Mouse (Mus musculus): ENCODE results near the gene Ccdc12. TPM values are rescaled to one million over a fixed set of nuclear protein-coding genes. Genes with fewer than 3 reads are reported as not detected.

Gene Ccdc12
- polyA plus RNA-seq, 1 experiment = 125 TPM

DNA sequence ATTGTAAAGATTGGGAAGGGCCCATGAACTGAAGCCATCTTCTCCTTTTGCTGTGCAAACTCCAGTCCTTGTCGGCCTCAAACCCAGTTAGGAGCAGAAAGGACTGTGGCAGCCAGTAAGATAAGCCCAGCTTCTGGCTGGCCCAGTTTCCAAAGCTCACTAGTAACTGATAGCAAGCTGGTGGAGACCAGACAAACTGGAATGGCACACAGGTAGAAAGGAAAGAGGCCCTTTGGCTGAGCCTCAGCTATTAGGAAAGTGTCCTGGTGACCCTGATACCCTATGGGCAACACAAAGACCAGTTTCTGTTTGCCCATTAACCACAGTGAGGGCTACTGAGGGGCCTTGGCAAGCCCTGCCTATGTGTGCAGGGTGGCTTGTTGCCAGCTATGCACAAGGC is 46.5 kb downstream of the Ccdc12 start:
- no peak for TF ChIP-seq CTCF (conservative IDR thresholded peaks at IDR 0.05; ENCODE audit: insufficient read depth, insufficient read length, low read depth, low read length)
- no peak for TF ChIP-seq POLR2A (IDR thresholded peaks at IDR 0.05; ENCODE audit: low read depth, low read length)
- no peak overlapping the region for H3K4me3 ChIP-seq (ENCODE audit: insufficient read depth, low read depth, low read length)
- no peak for DNase-seq
- 79% methylated on average over 1 of the region's 1 CpGs for WGBS
- H3K36me3 ChIP-seq (ENCODE audit: control insufficient read depth, insufficient read depth, low read length) = no peaks in the 10 kb centered on the region
- no peaks in the 10 kb centered on the region; the same call in 1 of the 2 replicates for H3K4me1 ChIP-seq (ENCODE audit: control insufficient read depth, insufficient read depth, low read length)
- H3K27me3 ChIP-seq (replicated peaks; ENCODE audit: control insufficient read depth, insufficient read depth, low read length) = no peaks in the 10 kb centered on the region
- no peak overlapping the region for H3K27ac ChIP-seq (ENCODE audit: insufficient read depth, low read depth, low read length)

DNA sequence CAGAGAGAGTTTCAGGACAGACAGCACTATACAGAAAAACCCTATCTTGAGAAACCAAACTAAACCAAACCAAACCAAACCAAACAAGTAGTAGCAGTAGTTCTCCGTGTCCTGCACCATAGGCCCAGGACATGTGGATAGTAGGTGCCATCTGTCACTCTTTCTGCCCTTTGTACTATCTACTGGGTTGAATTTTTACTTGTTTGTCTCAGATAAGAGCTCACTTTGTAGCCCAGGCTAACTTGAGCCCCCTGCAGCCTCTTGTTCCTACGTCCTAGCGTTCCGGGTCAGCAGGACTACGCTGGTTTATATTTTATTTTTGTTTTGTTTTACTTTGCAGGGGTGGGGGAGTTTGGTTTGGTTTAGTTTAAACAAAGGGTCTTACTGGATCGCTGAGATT is 47.6 kb downstream of the Ccdc12 start:
- Histone ChIP-seq H3K36me3 (ENCODE audit: control insufficient read depth, insufficient read depth, low read length) (no peaks in the 10 kb centered on the region), H3K27me3 (replicated peaks; ENCODE audit: control insufficient read depth, insufficient read depth, low read length) (no peaks in the 10 kb centered on the region), H3K4me1 (ENCODE audit: control insufficient read depth, insufficient read depth, low read length) (no peaks in the 10 kb centered on the region; the same call in 1 of the 2 replicates), H3K4me3 (ENCODE audit: insufficient read depth, low read depth, low read length) (no peak overlapping the region), H3K27ac (ENCODE audit: insufficient read depth, low read depth, low read length) (no peak overlapping the region)
- TF ChIP-seq POLR2A (IDR thresholded peaks at IDR 0.05; ENCODE audit: low read depth, low read length) (no peak), CTCF (conservative IDR thresholded peaks at IDR 0.05; ENCODE audit: insufficient read depth, insufficient read length, low read depth, low read length) (no peak)
- WGBS = 54% methylated on average over 6 of the region's 6 CpGs
- DNase-seq = no peak

DNA sequence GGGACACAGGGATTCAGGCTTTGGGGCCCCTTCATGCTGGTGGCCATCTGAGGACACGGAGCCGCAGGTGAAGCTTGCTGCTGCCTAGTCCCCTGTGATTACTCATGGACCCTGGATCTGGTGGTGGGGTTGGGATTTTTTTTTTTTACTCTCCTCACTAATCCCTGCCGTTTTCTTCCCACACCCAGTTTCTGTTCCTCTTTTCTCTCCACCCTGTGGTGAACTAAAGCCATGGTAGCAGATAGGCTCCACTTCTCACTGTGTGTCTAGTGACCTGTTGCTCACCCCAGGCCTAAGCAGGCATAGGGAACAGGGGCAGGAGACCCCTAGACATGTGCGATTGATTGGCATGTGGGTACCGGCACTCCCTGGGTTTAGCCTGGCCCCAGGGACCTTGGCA is 50.5 kb downstream of the Ccdc12 start:
- Histone ChIP-seq H3K4me1 (ENCODE audit: control insufficient read depth, insufficient read depth, low read length) (peaks cover 3% of the 10 kb centered on the region; the same call in 1 of the 2 replicates), H3K27ac (ENCODE audit: insufficient read depth, low read depth, low read length) (no peak overlapping the region), H3K36me3 (ENCODE audit: control insufficient read depth, insufficient read depth, low read length) (no peaks in the 10 kb centered on the region), H3K27me3 (replicated peaks; ENCODE audit: control insufficient read depth, insufficient read depth, low read length) (no peaks in the 10 kb centered on the region), H3K4me3 (ENCODE audit: insufficient read depth, low read depth, low read length) (no peak overlapping the region)
- TF ChIP-seq CTCF (conservative IDR thresholded peaks at IDR 0.05; ENCODE audit: insufficient read depth, insufficient read length, low read depth, low read length) (no peak), POLR2A (IDR thresholded peaks at IDR 0.05; ENCODE audit: low read depth, low read length) (no peak)
- 73% methylated on average over 5 of the region's 5 CpGs for WGBS
- DNase-seq = no peak

DNA sequence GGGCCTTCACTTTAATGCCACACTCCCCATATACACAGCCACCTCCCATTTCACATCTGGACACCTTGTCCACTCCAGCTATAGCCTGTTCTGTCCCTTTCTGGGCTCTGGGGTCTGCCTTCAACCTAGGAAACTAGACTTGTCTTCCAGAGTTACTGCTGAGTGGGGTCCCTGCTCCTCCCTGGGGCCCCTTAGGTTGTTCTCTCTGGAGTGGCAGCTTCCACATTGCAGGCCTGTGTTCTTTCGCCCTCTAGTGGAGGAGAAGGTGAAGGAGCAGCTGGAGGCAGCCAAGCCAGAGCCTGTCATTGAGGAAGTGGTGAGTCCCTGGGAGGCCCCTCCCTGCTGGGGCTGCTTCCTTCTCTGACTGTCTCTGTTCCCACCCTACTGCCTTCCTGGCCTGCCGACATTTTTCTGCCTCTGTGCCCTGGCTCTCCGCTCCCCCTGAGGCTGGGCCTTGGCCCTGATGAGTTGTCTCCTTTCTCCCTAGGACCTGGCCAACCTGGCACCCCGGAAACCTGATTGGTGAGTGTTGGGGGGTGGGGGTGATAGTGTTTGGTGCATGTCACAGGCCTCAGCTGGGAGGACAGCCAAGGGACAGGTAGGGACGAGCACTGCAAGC is 53.4 kb downstream of the Ccdc12 start:
- H3K36me3 ChIP-seq (ENCODE audit: control insufficient read depth, insufficient read depth, low read length) = no peaks in the 10 kb centered on the region
- H3K27me3 ChIP-seq (replicated peaks; ENCODE audit: control insufficient read depth, insufficient read depth, low read length) = no peaks in the 10 kb centered on the region
- no peak overlapping the region for H3K27ac ChIP-seq (ENCODE audit: insufficient read depth, low read depth, low read length)
- H3K4me3 ChIP-seq (ENCODE audit: insufficient read depth, low read depth, low read length) = peak overlapping the region; percentile 35
- peak; percentile 91 for DNase-seq
- H3K4me1 ChIP-seq (ENCODE audit: control insufficient read depth, insufficient read depth, low read length) = peaks cover 7% of the 10 kb centered on the region; the same call in 1 of the 2 replicates
- WGBS = 22% methylated on average over 5 of the region's 5 CpGs
- TF ChIP-seq CTCF (conservative IDR thresholded peaks at IDR 0.05; ENCODE audit: insufficient read depth, insufficient read length, low read depth, low read length) (peak; percentile 80), POLR2A (IDR thresholded peaks at IDR 0.05; ENCODE audit: low read depth, low read length) (no peak)

DNA sequence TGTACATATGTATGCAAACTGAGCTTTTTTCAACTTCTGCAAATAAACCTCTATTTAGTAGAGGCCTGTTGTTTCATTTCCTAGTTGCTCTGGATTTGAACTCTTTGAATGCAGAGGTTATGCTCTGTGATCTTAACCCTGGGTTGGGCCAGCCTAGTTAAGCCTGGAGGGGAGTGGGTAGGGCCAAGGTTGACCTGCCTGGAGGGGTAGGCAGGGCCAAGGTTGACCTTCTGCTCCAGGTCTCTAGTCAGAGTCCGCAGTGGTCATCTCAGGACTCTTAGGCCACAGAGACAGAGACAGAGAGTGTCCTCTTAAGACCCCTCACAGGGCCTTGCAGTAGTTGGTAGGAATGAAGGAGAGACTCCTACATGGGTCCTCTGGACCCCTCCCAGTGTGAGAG is 55.2 kb downstream of the Ccdc12 start:
- no peak overlapping the region for H3K4me3 ChIP-seq (ENCODE audit: insufficient read depth, low read depth, low read length)
- DNase-seq = peak; percentile 68
- no peaks in the 10 kb centered on the region for H3K27me3 ChIP-seq (replicated peaks; ENCODE audit: control insufficient read depth, insufficient read depth, low read length)
- H3K27ac ChIP-seq (ENCODE audit: insufficient read depth, low read depth, low read length) = peak overlapping the region; percentile 48; the same call in 1 of the 2 replicates
- peaks cover 7% of the 10 kb centered on the region; the same call in 1 of the 2 replicates for H3K4me1 ChIP-seq (ENCODE audit: control insufficient read depth, insufficient read depth, low read length)
- 58% methylated on average over 1 of the region's 1 CpGs for WGBS
- TF ChIP-seq CTCF (conservative IDR thresholded peaks at IDR 0.05; ENCODE audit: insufficient read depth, insufficient read length, low read depth, low read length) = no peak
- TF ChIP-seq POLR2A (IDR thresholded peaks at IDR 0.05; ENCODE audit: low read depth, low read length) = no peak
- H3K36me3 ChIP-seq (ENCODE audit: control insufficient read depth, insufficient read depth, low read length) = no peaks in the 10 kb centered on the region

DNA sequence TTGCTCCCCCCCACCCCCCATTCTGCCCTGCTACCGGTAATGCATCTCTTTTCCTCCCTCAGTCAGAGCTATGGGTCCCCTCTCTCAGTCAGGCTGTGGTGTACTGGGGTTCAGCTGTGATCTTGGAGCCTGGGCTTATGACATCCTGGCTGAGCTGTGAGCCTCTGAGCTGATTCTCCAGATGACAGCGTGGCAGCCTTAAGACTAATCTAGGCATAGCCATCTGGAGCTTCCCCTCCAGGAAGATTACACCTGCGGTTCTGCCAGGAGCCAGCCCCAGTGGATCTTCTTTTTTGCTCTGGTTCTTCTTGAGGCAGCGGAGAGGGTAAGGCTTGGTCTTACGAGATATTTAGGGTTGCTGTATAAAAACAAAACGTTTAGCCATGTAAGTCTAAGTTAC is 55.7 kb downstream of the Ccdc12 start:
- no peaks in the 10 kb centered on the region for H3K36me3 ChIP-seq (ENCODE audit: control insufficient read depth, insufficient read depth, low read length)
- 79% methylated on average over 6 of the region's 6 CpGs for WGBS

DNA sequence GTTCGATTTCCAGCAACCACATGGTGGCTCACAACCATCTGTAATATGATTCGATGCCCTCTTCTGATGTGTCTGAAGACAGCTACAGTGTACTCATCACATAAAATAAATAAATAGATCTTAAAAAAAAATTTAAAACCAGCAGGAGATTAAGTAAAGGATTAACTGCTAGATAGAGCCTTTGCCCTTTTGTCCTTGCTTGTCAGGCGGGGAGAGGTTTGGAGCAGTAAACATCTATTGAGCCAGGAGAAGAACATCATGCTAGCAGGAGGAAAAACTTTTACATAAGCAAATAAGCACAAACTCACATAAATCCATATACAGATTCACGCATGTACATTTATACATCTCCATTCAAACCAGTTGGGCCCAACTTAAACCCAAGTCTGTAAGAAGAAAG is 56.2 kb downstream of the Ccdc12 start:
- H3K36me3 ChIP-seq (ENCODE audit: control insufficient read depth, insufficient read depth, low read length) = no peaks in the 10 kb centered on the region

More for the DNA sequence above, 55.7 kb downstream of the Ccdc12 start:
- H3K27ac ChIP-seq (ENCODE audit: insufficient read depth, low read depth, low read length) = peak overlapping the region; percentile 48; the same call in 1 of the 2 replicates
- no peak for DNase-seq
- H3K4me1 ChIP-seq (ENCODE audit: control insufficient read depth, insufficient read depth, low read length) = peaks cover 7% of the 10 kb centered on the region; the same call in 1 of the 2 replicates
- no peak for TF ChIP-seq POLR2A (IDR thresholded peaks at IDR 0.05; ENCODE audit: low read depth, low read length)
- TF ChIP-seq CTCF (conservative IDR thresholded peaks at IDR 0.05; ENCODE audit: insufficient read depth, insufficient read length, low read depth, low read length) = no peak
- no peaks in the 10 kb centered on the region for H3K27me3 ChIP-seq (replicated peaks; ENCODE audit: control insufficient read depth, insufficient read depth, low read length)
- H3K4me3 ChIP-seq (ENCODE audit: insufficient read depth, low read depth, low read length) = no peak overlapping the region

More for the DNA sequence above, 56.2 kb downstream of the Ccdc12 start:
- peak overlapping the region; percentile 48 for H3K27ac ChIP-seq (ENCODE audit: insufficient read depth, low read depth, low read length)
- DNase-seq = peak; percentile 72
- no peaks in the 10 kb centered on the region for H3K27me3 ChIP-seq (replicated peaks; ENCODE audit: control insufficient read depth, insufficient read depth, low read length)
- TF ChIP-seq CTCF (conservative IDR thresholded peaks at IDR 0.05; ENCODE audit: insufficient read depth, insufficient read length, low read depth, low read length) (no peak), POLR2A (IDR thresholded peaks at IDR 0.05; ENCODE audit: low read depth, low read length) (no peak)
- H3K4me1 ChIP-seq (ENCODE audit: control insufficient read depth, insufficient read depth, low read length) = peaks cover 7% of the 10 kb centered on the region; the same call in 1 of the 2 replicates
- no peak overlapping the region for H3K4me3 ChIP-seq (ENCODE audit: insufficient read depth, low read depth, low read length)
- WGBS = 63% methylated on average over 4 of the region's 4 CpGs
